Mouse (Mus musculus): ENCODE results near the gene Adcy9. TPM values are rescaled to one million over a fixed set of nuclear protein-coding genes. Genes with fewer than 3 reads are reported as not detected.

Adcy9 gene
- total RNA-seq (2021) = 10 to 100 TPM; 27.0 to 28.2 TPM
- long read RNA-seq, experiment 1, full-length matches to known transcripts = 1 of 2 reads
- long read RNA-seq, experiment 1, partial matches to known transcripts = 1 of 2 reads
- long read RNA-seq, experiment 1, other reads (novel, unspliced or antisense) = 0 of 2 reads
- long read RNA-seq, experiment 2, full-length matches to known transcripts = 3 of 12 reads
- long read RNA-seq, experiment 2, partial matches to known transcripts = 0 of 12 reads
- long read RNA-seq, experiment 2, other reads (novel, unspliced or antisense) = 9 of 12 reads

DNA sequence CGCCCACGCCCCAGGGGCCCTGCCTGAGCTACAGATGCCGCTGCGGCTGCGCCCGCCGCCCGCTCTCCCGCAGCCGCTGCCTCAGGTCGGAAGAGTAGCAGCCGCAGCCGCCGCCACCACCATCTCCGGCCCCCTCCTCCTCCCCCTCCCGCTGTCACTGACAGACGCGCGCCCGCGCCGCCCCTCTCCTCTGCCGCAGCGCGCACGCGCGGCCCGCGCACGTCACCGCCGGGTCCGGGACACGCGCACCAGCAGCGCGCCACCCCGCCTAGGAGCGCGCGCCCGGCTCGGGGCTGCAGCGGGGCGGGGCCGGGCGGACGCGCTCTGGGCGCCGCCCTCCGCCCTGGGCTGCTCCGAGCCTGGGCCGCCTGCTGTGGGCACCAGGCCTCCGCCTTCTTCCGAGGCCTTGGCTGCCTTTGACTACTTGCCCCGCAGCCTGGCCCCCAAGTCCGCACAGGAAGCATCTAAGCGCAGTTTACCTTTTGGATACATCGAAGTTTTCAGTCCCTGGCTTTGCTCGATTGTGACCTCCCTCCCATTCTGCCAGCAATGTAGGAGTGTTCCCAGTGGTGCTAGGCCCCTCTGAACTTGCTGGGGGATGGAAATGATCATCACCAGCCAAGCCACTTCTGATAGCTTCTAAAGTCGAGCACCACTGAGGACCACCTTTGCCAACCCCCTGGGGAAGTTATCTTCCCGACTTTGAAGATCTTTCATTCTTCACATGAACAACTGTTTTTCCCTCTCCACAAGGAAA is at the start of gene Adcy9:
Gene Adcy9, minus strand, starts transcription at position 201 of the 757 bp plus-strand sequence.
- peak; percentile 91 for DNase-seq

DNA sequence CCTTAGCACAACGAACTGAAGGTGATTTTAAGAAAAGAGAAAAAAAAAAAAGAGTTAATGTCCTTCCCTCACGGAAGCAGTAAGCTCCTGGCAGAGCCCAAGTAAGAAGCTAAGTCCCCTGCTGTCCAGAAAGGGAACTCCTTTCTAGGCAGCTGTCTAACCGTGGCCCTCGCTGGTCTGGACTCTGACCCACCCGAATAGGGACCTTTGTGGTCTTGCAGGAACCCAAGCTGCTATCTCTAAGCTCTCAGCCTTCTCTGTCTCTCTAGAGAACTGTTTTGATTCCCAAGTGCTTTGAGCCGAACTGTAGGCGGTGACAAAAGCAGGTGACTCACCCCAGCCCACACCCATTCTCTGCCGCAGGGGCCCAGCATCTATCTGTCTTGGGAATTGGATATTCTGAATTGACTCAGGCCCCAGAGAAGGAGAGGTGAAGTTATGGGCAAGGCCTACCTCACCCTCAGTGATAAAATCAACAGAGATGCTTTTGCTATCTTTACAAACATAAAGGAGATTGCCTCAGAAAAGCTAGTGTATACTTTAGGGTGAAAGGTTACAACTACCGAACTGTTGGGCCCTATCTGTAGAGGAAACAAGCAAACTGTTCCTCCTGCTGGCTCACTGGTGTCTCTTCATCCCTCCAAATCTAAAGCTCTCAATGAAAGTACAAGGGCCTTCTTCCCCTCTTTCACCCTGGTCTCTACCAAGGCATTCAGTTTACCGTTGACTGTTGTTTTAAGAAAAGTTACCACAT is 49.5 kb upstream of the Adcy9 start:
- no peak for DNase-seq

- no peak for DNase-seq
Measured at GRCm38 (mm10) chr16:4464529-4465089, 44.3 kb upstream of the Adcy9 start.

GRCm38 (mm10) chr16:4457927-4458326 is 37.6 kb upstream of the Adcy9 start:
- DNase-seq = no peak

- DNase-seq = no peak
Measured at GRCm38 (mm10) chr16:4456391-4456790, 36.1 kb upstream of the Adcy9 start.

- no peak for DNase-seq
Measured at GRCm38 (mm10) chr16:4455693-4456092, 35.4 kb upstream of the Adcy9 start.

DNA sequence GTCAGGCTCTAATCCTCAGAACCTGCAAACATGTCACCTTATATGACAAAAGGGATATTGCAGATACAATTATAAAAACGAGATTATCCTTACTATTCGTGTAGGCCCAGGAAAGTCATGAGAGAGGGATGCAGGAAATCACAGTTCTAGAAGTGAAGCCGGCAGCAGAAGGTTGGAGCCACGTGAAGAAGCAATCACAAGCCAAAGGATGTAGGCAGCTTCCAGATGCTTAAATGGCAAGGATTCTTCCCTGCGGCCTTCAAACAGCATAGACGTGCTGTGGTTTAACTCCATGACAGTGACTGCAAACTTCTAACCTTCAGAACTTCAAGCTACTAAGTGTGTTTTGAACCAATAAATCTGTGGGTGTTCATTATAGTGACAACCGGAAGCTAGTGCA is 34.3 kb upstream of the Adcy9 start:
- DNase-seq = no peak

GRCm38 (mm10) chr16:4449418-4449817 is 29.1 kb upstream of the Adcy9 start:
- no peak for DNase-seq

GRCm38 (mm10) chr16:4448235-4448634 is 27.9 kb upstream of the Adcy9 start:
- no peak for DNase-seq

- DNase-seq = no peak
Measured at GRCm38 (mm10) chr16:4446395-4446794, 26.1 kb upstream of the Adcy9 start.

GRCm38 (mm10) chr16:4444378-4444777 is 24.1 kb upstream of the Adcy9 start:
- no peak for DNase-seq

GRCm38 (mm10) chr16:4439302-4440066 is 19.2 kb upstream of the Adcy9 start:
- no peak for DNase-seq

DNA sequence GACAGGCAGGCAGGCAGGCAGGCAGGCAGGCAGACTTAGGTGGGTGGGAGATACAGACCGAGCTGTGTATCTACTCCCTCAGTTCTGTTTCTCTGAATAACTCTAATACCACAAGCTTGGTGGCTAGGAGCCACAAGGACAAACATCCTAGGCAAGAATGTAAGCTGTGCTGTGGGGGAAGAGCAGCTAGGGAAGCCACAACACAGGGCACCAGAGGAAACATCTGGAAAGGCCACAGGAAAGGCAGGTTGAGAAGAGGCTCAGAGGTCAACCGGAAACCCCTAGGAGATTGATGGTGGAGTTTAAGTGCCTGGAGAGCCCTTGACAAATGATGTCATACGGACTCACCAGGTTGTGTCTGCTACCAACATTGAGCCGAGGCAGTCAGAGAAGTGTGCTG is 16.4 kb upstream of the Adcy9 start:
- no peak for DNase-seq

DNA sequence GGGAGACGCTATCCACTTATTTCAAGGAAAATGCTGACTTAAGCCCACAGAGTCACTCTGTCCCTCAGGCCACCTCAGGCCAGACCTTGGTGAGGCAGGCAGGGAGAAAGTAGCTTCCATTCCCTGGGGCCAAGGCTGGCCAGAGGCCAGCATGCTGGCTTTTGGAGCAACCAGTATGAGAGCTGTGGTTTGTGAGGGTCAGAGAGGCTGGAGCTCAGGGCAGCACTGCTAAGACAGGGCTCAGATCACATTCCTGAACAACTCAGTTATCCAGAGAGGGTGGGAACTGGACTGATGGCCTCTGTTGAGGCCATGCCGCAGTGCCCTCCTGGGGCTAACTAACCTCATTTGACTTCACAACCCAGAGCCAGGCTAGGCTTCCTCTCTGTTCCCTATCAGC is 15.1 kb upstream of the Adcy9 start:
- DNase-seq = no peak

GRCm38 (mm10) chr16:4431841-4432240 is 11.5 kb upstream of the Adcy9 start:
- no peak for DNase-seq

- DNase-seq = no peak
Measured at GRCm38 (mm10) chr16:4431013-4431412, 10.7 kb upstream of the Adcy9 start.

DNA sequence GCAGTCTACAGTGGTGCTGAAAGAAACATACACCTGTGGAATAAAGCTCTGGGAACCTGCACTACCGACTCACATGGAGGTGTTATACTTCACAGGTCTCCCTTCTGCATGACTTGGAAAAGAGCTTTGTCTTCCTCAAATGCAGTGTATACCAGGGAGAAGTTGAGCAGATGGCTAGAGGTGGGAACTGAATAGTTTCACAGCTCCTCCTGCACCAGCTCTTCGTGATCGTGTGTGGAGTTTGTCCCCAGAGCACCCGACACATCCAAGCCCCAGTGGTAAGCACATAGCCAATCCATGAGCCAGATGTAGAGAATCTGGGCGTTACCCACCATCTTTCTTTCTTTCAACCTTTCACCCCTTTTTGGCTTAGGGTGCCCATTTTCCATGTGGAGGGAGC is 9.9 kb upstream of the Adcy9 start:
- DNase-seq = no peak

- DNase-seq = no peak
Measured at GRCm38 (mm10) chr16:4425658-4426234, 5.4 kb upstream of the Adcy9 start.

- DNase-seq = no peak
Measured at GRCm38 (mm10) chr16:4423613-4424012, 3.3 kb upstream of the Adcy9 start.

GRCm38 (mm10) chr16:4422991-4423390 is 2.7 kb upstream of the Adcy9 start:
- DNase-seq = no peak

DNA sequence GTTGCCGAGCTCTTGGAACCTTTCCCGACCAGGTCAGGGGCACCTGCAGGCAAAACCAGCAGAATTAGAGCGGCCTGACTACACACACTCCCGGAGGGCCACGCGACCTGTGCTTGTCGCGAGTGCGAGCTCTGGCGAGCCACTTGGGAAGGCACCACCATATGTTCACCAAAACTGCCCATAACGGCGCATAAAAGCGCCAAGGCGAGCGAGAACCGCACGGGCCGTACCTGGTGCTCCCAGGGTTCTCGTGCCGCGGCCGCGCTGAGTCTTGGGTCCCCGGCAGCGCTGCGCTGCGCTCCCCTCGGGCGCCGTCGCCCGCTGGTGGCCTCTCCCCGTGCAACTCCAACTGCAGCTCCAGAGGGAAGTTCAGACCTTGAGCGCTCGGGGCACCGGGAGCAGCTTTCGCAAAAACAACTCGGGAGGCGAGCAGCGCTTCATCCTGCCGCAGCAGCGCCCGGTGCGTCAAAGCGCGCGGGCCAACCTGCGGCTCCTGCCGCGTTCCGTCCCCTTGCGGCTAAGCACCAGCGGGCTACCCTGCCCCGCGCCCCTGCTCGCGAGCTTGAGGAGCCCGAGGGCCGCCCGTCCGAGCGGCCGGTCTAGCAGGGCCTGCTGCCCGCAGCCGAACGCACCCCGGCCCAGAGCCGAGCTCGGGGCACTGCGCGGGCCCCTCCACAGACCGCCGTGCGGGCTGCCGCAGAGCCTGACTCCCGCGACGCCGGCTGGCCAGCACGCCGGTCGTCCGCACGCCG is 576 bp downstream of the Adcy9 start:
- DNase-seq = no peak

All from gastrocnemius, postnatal 25 days (tissue).